Mouse (Mus musculus) ovary, postnatal 36 days (tissue): Measurements from ENCODE around the gene Ikzf2.
A peak's percentile ranks its signal among the peaks of the same experiment; 100 is the strongest.

Source experiments
- DNase-seq: peaks from one replicate; pipeline ENCODE4 v3.0.0; 2022; ENCODE audit warnings: low spot score, mixed read lengths

The Ikzf2 gene

GRCm38 (mm10) chr1:69687076-69687991 is at the start of gene Ikzf2:
Gene Ikzf2 (minus strand): TSS chr1:69687245.
- peak; percentile 81 for DNase-seq

- no peak for DNase-seq
Observed at GRCm38 (mm10) chr1:69729729-69730128, 42.7 kb upstream of the Ikzf2 start.

- DNase-seq: no peak
Observed at GRCm38 (mm10) chr1:69729031-69729679, 42.1 kb upstream of the Ikzf2 start.

GRCm38 (mm10) chr1:69727968-69728367 is 40.9 kb upstream of the Ikzf2 start:
- no peak for DNase-seq

DNA sequence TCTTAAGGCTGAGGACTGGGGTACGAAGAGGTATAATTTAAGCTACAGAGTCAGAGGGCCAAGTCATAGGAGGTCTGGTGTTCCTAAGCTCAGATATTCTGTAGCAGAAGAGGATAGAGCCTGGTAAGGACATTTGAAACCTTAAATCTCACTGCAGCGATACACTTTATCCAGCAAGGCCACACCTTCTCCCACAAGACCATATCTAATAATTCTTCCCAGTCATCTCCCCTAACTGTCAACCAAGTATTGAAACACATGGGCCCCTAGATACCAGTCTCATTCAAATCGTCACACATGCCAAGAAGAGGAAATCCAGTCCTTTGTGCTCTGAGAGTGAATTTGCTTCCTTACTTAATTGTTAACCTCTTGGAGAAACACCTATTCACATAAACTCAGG is 30.1 kb upstream of the Ikzf2 start:
- no peak for DNase-seq

GRCm38 (mm10) chr1:69708571-69708970 is 21.5 kb upstream of the Ikzf2 start:
- no peak for DNase-seq

DNA sequence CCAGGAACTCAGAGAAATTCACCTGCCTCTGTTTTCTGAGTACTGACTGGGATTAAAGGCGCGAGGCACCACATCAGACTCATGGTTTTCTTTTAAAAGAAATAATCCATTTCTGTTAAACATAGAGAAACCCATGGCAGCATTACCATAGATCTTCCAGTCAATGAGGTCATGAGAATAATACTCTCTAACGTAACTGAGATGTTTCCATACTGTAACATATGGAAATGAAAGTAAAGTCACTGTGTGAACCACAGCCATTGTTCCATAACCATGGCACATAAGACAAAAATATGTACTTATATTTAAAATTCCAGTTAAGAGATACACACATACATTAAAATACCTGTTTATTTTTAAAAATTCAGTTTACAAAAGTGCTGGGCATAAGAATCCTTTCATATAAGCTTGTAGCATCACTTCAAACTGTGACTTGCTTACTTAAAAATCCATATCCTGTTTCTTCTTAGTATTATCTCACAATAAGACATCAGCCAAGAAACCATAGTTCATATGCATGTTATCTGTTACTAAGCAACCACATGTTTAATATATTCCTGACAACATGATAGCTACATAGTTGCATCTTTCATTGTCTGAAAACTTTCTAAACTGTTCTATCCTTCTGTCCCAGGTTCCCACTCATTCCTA is 16.6 kb upstream of the Ikzf2 start:
- DNase-seq: no peak

DNA sequence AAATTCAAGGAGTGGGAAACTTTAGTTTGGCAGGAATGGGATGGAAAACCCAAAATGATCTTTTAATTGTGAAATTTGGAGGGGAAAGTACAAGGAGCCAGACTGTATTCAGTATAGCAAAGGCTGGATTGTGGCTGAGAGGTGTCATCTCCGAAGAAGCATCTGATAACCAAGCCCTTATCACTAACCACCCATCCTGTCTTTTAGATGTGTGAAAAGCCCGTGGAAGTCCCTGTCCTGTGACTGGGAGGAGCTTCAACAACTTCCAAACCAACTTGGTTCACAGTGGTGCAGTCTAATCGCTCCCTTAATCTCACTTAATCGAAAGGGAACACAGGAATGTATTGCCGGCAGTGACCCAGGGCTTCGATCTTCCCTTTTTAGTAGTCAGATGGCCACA is 4.9 kb upstream of the Ikzf2 start:
- DNase-seq: no peak

- peak; percentile 30 for DNase-seq
Observed at GRCm38 (mm10) chr1:69688961-69689360, 1.9 kb upstream of the Ikzf2 start.

- no peak for DNase-seq
Observed at GRCm38 (mm10) chr1:69688118-69688517, 1.1 kb upstream of the Ikzf2 start.

DNA sequence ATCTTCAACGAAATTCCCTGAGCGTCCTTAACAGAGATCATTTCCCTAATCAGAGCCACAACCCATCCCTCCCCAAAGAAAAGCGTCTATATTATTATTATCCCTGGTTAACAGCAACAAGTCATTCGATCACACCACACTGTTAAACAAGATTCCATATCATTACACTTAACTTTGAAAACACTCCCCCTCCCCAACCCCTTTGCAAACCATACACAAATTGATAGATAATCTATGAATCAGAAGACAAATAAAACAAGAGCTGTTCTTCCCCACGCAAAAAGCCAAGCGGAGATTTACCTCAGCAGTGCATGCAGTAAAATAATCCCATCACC is 337 bp downstream of the Ikzf2 start:
- DNase-seq: no peak

GRCm38 (mm10) chr1:69685890-69686490 is 1.1 kb downstream of the Ikzf2 start:
- no peak for DNase-seq

DNA sequence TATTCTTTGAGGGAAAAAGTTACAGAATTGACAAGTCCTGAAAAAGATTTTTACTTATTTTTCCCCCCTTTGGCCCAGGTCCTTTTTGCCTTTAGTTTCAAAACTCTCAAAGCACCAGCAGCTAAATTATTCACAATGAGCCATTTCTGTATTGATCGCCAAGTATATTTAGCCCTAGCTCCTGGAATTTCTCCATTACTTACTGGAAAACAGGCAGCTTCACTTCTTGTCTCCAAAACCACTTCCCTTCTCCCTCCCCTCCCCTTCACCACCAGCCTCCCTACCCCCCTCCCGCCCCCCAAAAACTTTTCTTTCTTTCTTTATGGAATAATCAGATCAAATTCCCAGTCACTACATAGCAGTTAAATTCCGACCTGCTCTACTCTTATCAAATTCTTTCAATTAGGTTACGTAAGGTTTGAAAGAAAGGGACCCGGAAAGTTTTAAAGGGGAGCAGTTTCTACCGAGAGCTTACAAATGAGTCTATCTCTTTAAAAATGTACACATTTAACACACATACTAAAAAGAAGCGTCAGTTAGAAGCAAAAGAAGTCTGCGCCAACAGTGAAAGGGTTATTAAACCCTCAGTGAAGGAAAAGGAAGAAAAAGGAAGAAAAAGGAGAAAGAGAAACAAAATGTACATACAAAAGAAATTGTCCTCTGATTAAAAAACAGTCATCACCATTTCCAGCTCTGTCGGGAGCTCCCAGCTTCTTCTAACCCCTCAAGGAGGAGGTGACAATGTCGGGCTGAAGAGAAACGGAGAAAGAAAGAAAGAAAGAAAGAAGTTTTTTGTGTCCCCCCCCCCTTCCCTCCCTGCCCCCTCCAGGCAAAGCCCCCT is 1.8 kb downstream of the Ikzf2 start:
- no peak for DNase-seq

GRCm38 (mm10) chr1:69684280-69685040 is 2.6 kb downstream of the Ikzf2 start:
- no peak for DNase-seq

- DNase-seq: no peak
Observed at GRCm38 (mm10) chr1:69683851-69684250, 3.2 kb downstream of the Ikzf2 start.

DNA sequence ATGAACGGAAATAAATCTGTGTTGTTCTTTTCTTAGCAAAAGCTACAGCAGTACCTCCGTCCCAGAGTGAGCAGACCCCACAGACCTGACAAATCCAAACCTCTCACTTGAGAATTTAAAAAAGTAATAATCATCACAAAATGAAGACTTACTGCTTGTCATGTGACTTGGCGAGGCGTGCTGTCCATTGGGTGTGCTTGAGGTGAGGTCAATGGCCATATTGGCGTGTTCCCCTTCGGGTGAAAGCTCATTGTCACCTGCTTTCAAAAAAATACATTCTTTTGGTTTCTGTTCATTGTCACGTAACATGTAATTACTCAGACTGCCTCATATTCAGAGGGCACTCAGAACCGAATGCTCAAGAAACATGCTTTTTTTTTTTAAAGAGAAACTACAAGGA is 4.0 kb downstream of the Ikzf2 start:
- no peak for DNase-seq

DNA sequence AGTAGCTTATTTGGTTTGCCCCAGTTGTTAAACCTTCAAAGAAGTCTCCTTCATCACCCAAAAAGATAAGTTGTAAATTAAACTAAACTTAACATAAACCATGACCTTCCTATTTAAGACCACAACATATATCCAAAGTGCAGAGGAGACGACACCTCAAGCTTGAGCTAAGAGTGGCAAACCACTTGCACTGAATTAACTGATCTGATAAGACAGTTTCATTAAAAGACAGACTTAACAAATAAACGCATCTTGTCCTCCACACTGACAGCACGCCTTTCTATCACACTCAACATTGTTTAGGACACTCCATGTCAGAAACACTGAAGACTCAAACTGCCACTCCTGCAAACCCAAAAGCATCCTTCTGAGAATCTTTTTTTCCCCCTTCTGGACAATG is 4.8 kb downstream of the Ikzf2 start:
- DNase-seq: no peak

DNA sequence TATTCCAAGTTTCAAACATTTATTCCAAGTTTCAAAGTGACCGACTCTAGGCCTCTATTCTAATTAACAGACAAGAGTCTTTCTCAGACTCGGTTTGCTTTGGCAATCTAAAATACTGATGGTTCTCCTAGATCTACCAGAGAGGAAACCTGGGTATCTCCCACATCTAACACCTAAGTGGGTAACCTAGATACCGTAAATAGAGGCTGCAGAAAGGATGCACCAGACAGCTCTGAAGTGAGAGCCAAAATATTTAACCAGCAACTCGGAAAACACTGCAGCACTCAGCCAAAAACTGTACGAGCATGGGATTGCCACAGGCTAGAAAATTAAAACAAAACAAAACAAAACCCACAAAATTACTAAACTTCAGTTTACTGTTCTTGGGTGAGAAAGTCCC is 6.0 kb downstream of the Ikzf2 start:
- DNase-seq: no peak

DNA sequence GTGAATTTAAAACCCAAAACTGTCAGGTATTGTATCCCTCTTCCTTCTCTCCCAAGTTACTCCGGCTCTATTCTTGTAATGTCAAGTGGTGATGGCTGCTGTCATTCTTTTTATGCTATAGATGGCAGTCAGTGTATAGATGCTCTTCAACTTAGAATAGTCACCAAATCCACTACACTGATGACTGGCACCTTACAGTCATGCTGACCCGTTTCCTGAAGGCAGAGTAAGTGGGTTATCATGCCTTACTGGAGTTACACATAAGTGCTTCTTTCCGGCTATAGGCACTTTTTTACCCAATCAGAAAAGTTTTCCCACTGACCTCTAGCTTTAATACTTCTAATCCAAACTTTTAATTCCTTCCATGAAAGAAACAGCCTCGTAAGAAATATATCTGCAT is 6.5 kb downstream of the Ikzf2 start:
- DNase-seq: no peak

DNA sequence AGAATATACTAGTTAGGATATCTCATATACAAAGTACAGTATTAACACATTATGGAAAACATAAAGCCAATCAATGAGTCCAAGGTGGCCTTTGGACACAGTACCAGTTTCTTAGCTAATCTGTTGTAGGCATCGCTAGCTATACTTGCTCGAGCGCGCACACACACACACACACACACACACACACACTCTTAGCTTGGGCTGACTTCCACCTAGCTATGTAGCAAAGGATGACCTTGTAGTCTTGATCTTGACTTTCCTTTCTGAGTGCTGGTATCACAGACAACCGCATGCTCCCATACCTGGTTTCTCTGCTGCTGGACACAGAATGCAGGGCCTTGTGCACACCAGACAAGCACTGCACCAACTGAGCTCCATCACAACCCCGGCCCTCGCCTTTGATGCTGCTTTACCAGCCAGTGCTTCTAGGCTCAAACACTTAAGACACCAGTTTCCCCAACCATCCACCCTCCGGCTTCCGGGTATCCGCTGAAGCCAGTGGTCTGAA is 17.1 kb downstream of the Ikzf2 start:
- DNase-seq: no peak

- DNase-seq: no peak
Observed at GRCm38 (mm10) chr1:69667456-69667855, 19.6 kb downstream of the Ikzf2 start.
